Mouse (Mus musculus): Measurements from ENCODE around the gene Mylk4. TPM values are rescaled to one million over a fixed set of nuclear protein-coding genes. Genes with fewer than 3 reads are reported as not detected.

The Mylk4 gene
- polyA plus RNA-seq, 1 experiment: 0.66 TPM

DNA sequence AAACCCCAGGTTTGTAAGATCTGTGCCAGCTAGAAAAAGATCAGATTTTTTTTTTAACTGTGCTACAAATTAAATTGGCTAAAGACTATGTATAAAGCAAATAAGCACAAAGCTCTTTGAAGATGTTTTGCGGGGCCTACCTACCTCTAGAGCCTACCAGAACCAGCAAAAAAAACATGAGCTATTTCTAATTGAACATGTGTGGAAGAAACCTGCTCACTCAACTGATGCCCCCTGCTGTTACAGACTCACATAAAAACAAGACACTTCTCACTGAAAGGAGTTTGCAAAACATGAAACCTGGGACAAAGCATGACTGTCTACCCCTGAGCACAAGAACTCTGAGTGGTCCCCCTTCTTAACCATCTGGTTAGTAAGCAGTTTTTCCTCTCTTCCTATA is 13.3 kb upstream of the Mylk4 start:
- DNase-seq: peak; percentile 27
- Histone ChIP-seq H3K27ac (ENCODE audit: insufficient read depth, low read depth, low read length) (no peak overlapping the region), H3K4me3 (ENCODE audit: insufficient read depth, low read depth, low read length) (no peak overlapping the region), H3K4me1 (ENCODE audit: control insufficient read depth, insufficient read depth, low read length) (no peaks in the 10 kb centered on the region; the same call in 1 of the 2 replicates), H3K36me3 (ENCODE audit: control insufficient read depth, insufficient read depth, low read length) (no peaks in the 10 kb centered on the region), H3K27me3 (replicated peaks; ENCODE audit: control insufficient read depth, insufficient read depth, low read length) (no peaks in the 10 kb centered on the region)
- TF ChIP-seq POLR2A (IDR thresholded peaks at IDR 0.05; ENCODE audit: low read depth, low read length) (no peak), CTCF (conservative IDR thresholded peaks at IDR 0.05; ENCODE audit: insufficient read depth, insufficient read length, low read depth, low read length) (no peak)
- 88% methylated on average over 1 of the region's 1 CpGs for WGBS

DNA sequence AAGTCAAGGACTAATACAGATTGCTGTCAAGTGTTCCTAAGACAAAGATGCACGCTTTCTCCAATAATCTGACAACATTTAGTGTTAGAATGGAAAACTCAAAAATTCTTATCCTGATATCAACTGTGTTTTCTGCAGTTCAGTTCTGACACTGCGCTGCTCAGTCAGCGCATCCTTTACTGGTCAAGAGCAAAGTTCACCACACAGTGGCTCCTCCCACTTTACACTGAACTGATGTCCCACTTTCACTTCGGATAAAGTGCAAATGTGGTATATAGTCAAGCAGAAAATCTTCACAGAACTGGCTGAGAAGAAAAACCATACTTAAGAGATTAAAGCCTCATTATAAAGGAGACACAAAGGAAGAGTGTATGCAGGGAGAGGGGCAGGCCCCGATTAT is 11.4 kb upstream of the Mylk4 start:
- H3K36me3 ChIP-seq (ENCODE audit: control insufficient read depth, insufficient read depth, low read length): no peaks in the 10 kb centered on the region
- no peaks in the 10 kb centered on the region for H3K27me3 ChIP-seq (replicated peaks; ENCODE audit: control insufficient read depth, insufficient read depth, low read length)
- H3K4me3 ChIP-seq (ENCODE audit: insufficient read depth, low read depth, low read length): no peak overlapping the region
- WGBS: 69% methylated on average over 5 of the region's 5 CpGs
- peak overlapping the region; percentile 96 for H3K27ac ChIP-seq (ENCODE audit: insufficient read depth, low read depth, low read length)
- DNase-seq: peak; percentile 80
- H3K4me1 ChIP-seq (ENCODE audit: control insufficient read depth, insufficient read depth, low read length): no peaks in the 10 kb centered on the region; the same call in 1 of the 2 replicates
- no peak for TF ChIP-seq CTCF (conservative IDR thresholded peaks at IDR 0.05; ENCODE audit: insufficient read depth, insufficient read length, low read depth, low read length)
- no peak for TF ChIP-seq POLR2A (IDR thresholded peaks at IDR 0.05; ENCODE audit: low read depth, low read length)

DNA sequence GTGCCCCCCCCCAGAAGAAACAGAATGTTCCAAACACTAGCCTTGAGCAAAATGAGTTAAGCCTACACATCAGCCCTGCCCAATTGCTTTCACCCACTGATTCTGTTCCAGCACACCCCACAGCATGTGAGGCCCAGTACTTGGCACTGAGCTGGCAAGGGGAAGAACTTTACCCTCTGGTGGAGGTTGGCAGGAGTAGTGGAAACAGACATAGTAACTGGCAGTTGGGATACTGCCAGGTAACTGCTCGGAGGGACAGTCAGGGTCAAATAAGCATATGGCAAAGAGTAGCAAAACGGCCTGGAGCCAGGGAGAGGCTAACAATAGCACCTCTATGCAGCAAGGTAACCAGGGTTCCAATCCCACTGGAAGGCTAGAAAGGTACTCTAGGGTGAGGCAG is 10.9 kb upstream of the Mylk4 start:
- TF ChIP-seq POLR2A (IDR thresholded peaks at IDR 0.05; ENCODE audit: low read depth, low read length) (no peak), CTCF (conservative IDR thresholded peaks at IDR 0.05; ENCODE audit: insufficient read depth, insufficient read length, low read depth, low read length) (0 out of 2 replicates have a peak, but pooled peaks have one; percentile 7)
- no peaks in the 10 kb centered on the region for H3K36me3 ChIP-seq (ENCODE audit: control insufficient read depth, insufficient read depth, low read length)
- peak; percentile 95 for DNase-seq
- H3K27ac ChIP-seq (ENCODE audit: insufficient read depth, low read depth, low read length): peak overlapping the region; percentile 96
- H3K4me1 ChIP-seq (ENCODE audit: control insufficient read depth, insufficient read depth, low read length): no peaks in the 10 kb centered on the region; the same call in 1 of the 2 replicates
- no peak overlapping the region for H3K4me3 ChIP-seq (ENCODE audit: insufficient read depth, low read depth, low read length)
- 19% methylated on average over 2 of the region's 2 CpGs for WGBS
- no peaks in the 10 kb centered on the region for H3K27me3 ChIP-seq (replicated peaks; ENCODE audit: control insufficient read depth, insufficient read depth, low read length)

DNA sequence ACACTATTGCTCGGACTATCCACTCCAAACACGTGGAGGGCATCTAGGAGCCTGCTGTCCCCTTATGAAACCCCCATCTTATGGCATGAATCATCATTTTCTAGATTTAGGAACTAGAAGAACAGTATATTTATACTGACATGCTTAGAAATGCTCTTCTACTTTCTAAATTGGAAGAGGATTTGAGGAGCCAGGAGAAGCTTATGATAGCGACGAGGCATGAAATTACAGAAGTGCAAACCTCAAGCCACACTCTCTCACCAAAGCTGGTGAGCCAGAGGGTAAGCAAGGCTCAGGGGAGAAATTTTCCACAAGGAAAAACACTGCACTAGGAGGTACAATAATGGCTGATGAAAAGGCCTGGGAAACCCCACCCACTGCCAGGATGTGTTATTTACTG is 6.0 kb upstream of the Mylk4 start:
- Histone ChIP-seq H3K4me3 (ENCODE audit: insufficient read depth, low read depth, low read length) (no peak overlapping the region), H3K27ac (ENCODE audit: insufficient read depth, low read depth, low read length) (no peak overlapping the region), H3K27me3 (replicated peaks; ENCODE audit: control insufficient read depth, insufficient read depth, low read length) (no peaks in the 10 kb centered on the region), H3K4me1 (ENCODE audit: control insufficient read depth, insufficient read depth, low read length) (no peaks in the 10 kb centered on the region), H3K36me3 (ENCODE audit: control insufficient read depth, insufficient read depth, low read length) (no peaks in the 10 kb centered on the region)
- 80% methylated on average over 4 of the region's 4 CpGs for WGBS
- no peak for TF ChIP-seq POLR2A (IDR thresholded peaks at IDR 0.05; ENCODE audit: low read depth, low read length)
- TF ChIP-seq CTCF (conservative IDR thresholded peaks at IDR 0.05; ENCODE audit: insufficient read depth, insufficient read length, low read depth, low read length): no peak
- no peak for DNase-seq

DNA sequence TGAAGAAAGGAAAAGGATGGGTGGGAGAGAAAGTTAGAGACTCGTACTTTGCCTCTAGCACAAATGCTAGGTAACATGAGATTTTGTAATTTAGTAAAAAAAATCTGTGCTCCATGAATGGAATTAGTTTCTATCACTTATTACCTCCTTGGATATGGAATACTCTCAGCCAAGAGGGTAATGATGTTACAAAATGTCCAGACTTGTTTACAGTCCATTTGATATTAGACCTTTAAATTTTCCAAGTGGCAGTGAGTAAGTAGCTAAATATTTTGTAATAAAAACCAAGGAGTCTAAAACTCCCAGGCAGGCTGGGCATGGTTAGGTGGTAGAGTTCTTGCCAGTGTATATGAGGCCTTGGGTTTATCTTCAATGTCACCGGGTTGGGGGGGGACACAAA is 3.8 kb upstream of the Mylk4 start:
- no peaks in the 10 kb centered on the region for H3K36me3 ChIP-seq (ENCODE audit: control insufficient read depth, insufficient read depth, low read length)
- H3K4me3 ChIP-seq (ENCODE audit: insufficient read depth, low read depth, low read length): no peak overlapping the region
- no peaks in the 10 kb centered on the region for H3K4me1 ChIP-seq (ENCODE audit: control insufficient read depth, insufficient read depth, low read length)
- H3K27ac ChIP-seq (ENCODE audit: insufficient read depth, low read depth, low read length): no peak overlapping the region
- TF ChIP-seq POLR2A (IDR thresholded peaks at IDR 0.05; ENCODE audit: low read depth, low read length) (no peak), CTCF (conservative IDR thresholded peaks at IDR 0.05; ENCODE audit: insufficient read depth, insufficient read length, low read depth, low read length) (no peak)
- DNase-seq: no peak
- WGBS: 65% methylated on average over 2 of the region's 2 CpGs
- H3K27me3 ChIP-seq (replicated peaks; ENCODE audit: control insufficient read depth, insufficient read depth, low read length): no peaks in the 10 kb centered on the region

DNA sequence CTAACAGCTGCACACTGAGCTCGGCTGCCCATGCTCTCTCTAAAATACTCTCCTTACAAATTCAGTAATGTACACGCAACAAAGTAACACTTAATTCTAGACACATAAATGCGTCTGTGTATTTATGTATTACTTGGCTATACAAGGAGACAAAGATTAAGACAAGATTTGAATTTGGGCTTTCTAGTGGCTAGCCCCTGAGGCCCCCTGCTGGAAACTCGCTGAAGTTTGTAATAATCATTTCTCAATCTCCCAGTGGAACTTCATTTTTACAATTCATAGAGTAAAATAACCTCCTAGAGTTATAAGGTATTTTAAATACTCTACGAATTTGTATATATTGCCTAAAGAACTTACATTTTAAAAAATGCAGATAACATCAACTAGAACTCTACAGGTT is 699 bp downstream of the Mylk4 start:
- no peaks in the 10 kb centered on the region for H3K36me3 ChIP-seq (ENCODE audit: control insufficient read depth, insufficient read depth, low read length)
- H3K4me3 ChIP-seq (ENCODE audit: insufficient read depth, low read depth, low read length): no peak overlapping the region
- TF ChIP-seq CTCF (conservative IDR thresholded peaks at IDR 0.05; ENCODE audit: insufficient read depth, insufficient read length, low read depth, low read length): peak; percentile 31
- no peak for TF ChIP-seq POLR2A (IDR thresholded peaks at IDR 0.05; ENCODE audit: low read depth, low read length)
- H3K4me1 ChIP-seq (ENCODE audit: control insufficient read depth, insufficient read depth, low read length): no peaks in the 10 kb centered on the region
- no peaks in the 10 kb centered on the region for H3K27me3 ChIP-seq (replicated peaks; ENCODE audit: control insufficient read depth, insufficient read depth, low read length)
- H3K27ac ChIP-seq (ENCODE audit: insufficient read depth, low read depth, low read length): no peak overlapping the region
- WGBS: 55% methylated on average over 5 of the region's 5 CpGs
- no peak for DNase-seq

DNA sequence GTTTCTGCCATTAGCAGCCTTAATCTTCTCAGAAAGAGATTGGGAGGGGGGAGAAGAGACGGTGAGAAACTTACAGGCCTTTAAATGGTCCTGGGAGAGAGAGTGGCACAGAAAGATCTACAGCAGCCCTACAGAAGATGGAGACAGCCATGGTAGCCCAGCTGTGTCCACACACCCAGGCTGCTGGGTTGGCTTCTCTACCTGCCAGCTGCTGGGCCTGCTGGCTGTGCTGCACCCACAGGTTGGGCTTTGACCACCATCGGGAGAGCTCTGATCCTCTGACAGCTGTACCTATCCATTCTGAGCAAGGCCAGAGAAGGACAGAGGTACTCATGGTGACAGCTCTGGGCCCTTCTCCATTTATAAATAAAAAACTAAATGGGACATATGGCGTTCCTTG is 4.9 kb downstream of the Mylk4 start:
- TF ChIP-seq POLR2A (IDR thresholded peaks at IDR 0.05; ENCODE audit: low read depth, low read length): no peak
- no peak for TF ChIP-seq CTCF (conservative IDR thresholded peaks at IDR 0.05; ENCODE audit: insufficient read depth, insufficient read length, low read depth, low read length)
- Histone ChIP-seq H3K27me3 (replicated peaks; ENCODE audit: control insufficient read depth, insufficient read depth, low read length) (no peaks in the 10 kb centered on the region), H3K4me3 (ENCODE audit: insufficient read depth, low read depth, low read length) (no peak overlapping the region), H3K36me3 (ENCODE audit: control insufficient read depth, insufficient read depth, low read length) (no peaks in the 10 kb centered on the region), H3K27ac (ENCODE audit: insufficient read depth, low read depth, low read length) (no peak overlapping the region), H3K4me1 (ENCODE audit: control insufficient read depth, insufficient read depth, low read length) (no peaks in the 10 kb centered on the region)
- no peak for DNase-seq
- 77% methylated on average over 3 of the region's 3 CpGs for WGBS

All from kidney, adult 2 months (tissue).